Mouse (Mus musculus) CH12.LX (cell line): ENCODE results near the gene Hspb11.

Experiments used
- CHD2 ChIP-seq: IDR thresholded peaks from 2 replicates; pipeline ENCODE4 v1.6.1; 2011; ENCODE audit warnings: low read length, improper control_type of control experiment
- POLR2A ChIP-seq: IDR thresholded peaks from 2 replicates; pipeline ENCODE4 v1.6.1; 2011; ENCODE audit warnings: low read depth, mild to moderate bottlenecking, improper control_type of control experiment, low read length
- USF2 ChIP-seq: conservative IDR thresholded peaks from 2 replicates; pipeline ENCODE4 v1.6.1; 2011; ENCODE audit warnings: low read depth, low read length, improper control_type of control experiment

DNA sequence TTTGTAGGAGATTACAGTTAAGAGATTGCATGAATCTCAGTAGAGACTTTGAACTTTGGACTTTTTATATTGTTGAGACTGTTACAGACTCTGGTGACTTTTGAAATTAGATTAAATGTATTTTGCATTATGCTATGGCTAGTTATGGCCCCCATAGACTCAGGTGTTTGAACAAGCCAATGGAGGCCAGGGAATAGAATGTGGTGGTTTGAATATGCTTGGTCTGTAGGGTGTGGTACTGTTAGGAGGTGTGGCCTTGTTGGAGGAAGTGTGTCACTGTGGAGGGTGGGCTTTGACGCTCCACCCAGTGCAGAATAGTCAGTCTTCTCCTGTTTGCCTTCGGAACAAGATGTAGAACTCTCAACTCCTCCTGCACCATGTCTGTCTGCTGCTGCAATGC is 69.7 kb downstream of the Hspb11 start:
- TF ChIP-seq POLR2A (no peak), USF2 (no peak), CHD2 (no peak)
